Mouse (Mus musculus) activated CD4-positive, CD25-positive, alpha-beta regulatory T cell, adult 4 months (primary cell): ENCODE measurements around the gene Gtse1. TPM values are rescaled to one million over a fixed set of nuclear protein-coding genes. Genes with fewer than 3 reads are reported as not detected.
"Not testable (repeated sequence)": the region's sequence is repeated elsewhere in the genome, so short reads cannot be mapped to it uniquely, and the experiment has no call there.

Experiments used
- ATAC-seq: one replicate; pipeline ENCODE4 v1.8.0; 2017
- polyA plus RNA-seq, 2 experiments: library from polyadenylated mRNA; unstranded; fragments of 100-300 nt; shearing (Covaris generic); gene quantifications; one replicate each; pipeline ENCODE4 v1.2.1; 2017

The Gtse1 gene
- polyA plus RNA-seq = 1 to 10 TPM; 5.1 to 8.2 TPM

DNA sequence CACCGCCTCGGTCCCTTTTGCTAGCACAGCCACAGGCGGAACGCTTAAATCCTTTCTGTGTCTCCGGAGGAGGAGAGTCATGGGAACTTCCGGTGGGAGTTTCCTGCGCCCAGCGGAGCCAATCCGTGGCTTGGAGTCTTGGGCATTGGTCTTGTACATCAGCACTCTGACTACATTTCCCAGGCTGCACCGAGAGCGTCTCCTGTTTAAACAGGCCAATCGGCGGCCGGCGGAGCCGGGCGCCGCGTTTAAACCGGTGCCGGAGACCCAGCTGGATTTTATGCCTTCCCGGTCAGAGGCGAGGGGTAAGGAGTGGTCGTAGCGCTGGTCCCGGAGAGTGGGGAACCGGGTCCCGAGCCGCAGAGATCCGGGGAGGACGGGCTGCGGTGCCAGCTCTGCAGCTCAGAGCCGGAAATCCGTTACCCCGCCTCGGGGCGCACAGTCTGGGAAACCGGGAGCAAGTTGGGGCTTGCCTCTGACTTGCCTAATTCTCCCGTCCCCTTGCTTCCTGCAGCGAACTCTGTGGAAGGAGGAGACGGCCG is at the start of gene Gtse1:
Gene Gtse1, plus strand, starts transcription at position 256 of the 542 bp plus-strand sequence.
- peak; percentile 99 for ATAC-seq

DNA sequence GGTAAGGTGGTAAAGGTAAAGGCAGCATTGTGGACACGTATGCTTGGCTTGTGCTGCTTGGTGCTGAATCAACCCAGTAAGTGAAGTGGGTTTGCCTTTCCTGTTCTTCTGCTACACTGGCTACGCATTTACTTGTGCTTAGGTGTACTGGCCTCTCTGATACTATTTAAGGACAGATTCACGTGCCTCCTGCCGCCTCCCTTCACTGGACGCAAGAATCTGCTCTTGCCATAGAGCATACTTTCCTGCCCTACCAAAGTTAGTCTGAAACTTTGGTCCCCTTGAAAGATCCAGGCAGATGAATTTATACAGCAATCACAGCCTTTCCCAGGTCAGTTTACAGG is 49.1 kb upstream of the Gtse1 start:
- ATAC-seq = no peak

DNA sequence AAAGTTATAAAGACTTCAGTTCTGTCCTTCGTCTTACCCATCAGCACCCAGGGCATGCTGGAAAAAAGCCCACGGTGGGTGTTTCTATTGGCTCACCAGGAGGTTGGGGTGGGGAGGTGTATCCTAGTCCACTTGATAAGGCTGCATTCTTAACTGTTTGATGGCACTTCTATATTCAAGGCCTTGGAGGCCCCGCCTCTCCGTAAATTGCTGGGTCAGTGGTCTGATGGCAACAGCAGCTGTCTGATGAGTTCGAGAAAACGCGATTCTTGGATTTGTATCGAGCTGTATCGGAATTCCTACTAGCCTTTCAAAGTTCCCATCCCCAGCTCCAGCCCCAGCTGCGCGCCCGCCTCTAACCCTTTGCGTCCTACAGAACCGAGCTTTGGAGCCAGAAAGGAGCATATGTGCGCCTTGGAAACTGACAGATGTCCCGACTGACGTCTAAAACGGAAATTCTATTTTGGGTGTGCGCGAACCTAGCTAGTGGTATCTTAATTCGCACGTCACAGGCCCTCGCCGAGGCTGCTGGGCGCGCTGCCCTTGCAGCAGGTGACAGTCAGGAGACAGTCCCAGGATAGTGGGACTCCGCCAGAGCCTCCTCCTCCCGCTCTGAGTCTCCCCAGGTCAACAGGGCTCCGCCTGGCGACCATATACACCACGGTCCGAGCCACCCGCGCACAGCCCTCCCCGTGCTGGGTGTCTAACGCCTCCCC is 48.6 kb upstream of the Gtse1 start:
- peak; percentile 60 for ATAC-seq

DNA sequence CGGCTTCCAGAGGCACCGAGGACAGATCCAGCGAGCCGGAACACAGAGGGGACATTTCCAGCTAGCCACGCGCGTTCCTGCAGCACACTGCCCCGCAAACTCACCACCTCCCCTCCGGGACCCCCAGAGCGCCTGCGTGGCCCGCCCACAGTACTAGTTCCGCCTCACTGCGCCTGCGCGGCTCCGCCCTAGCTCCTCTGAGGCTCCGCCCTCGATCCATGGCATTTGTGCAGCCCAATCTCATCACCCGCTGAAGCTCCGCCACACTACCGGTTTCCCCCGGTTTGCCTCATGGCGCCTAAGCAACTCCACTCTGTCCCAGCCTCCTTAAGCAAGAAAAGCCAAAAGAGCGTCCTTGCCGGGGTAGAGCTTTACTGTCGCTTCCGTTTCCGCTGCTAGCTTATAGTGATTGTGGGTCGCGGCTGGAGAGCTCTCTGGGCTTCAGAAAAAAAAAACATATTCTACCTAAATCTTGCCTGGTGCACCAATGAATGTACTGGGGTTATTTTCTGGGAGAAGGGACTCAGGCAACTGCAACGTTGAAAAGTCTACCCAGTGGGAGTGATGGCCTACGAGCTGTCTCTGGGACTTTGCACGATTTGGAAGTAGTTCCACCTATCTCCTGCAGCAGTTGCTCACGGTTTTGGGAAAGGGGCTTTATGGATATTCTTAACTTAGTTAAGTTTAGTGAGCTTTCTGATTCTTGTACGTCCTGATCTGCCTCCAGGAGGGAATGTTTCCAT is 47.8 kb upstream of the Gtse1 start, which contains the start of gene Cdpf1:
Gene Cdpf1, minus strand, starts transcription at position 163 of the 743 bp plus-strand sequence.
- peak; percentile 92 for ATAC-seq

DNA sequence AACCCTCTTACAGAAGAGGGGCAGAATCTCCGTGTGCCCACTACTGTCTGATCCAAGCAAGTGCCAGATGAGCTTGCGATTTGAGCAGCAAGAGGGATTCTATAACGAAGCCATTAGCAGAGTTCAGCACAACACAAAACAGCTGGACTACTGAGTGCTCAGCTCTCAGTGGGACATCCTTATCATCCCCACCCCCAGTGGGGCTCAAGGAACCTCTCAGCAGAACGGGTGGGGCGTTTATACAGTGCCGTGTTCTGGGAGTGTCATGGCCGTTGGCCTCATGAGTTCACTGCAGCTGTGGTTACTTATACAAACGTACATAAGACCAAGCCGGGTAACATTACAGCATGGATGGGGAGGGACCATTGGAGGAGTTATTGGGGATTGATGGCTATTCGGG is 46.1 kb upstream of the Gtse1 start:
- ATAC-seq = no peak

DNA sequence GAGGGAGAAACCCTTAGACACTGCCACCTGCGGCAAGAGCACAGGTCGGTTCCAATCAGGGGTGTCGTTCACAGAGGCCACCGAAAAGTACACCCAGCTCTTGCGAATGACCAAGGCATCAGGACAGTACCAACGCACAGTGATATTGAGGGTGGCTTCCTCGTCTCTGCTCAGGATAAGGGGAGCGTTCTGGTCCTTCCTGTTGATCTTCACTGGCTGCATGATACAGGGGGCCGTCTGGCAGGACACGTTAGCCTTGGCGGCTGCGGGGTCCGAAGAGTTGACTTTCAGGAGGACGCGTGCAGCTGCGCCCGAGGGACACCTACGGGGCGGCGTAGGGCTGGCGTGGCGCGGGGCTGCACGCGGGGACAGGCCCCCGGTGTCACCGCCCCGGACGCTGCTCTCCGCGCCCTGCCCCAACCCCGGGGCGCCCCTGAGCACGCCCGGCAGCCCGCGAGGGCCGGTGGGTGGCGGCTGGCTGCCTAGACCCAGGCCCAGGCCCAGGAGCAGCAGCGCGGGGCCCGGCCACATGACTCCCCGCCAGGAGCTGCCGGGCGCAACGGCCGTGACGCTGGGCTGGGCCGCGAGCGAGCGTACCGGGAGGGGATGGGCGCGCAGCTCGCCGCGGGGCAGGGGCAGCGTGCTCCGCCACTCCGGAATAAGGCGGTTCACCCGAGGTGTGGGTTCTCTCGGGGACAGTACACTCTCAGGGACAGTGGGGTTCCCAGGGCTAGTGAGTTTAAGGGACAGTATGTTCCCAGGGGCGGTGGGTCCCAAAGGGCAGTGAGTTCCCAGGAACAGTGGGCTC is 38.1 kb upstream of the Gtse1 start, which contains the start of gene Pkdrej:
Gene Pkdrej, minus strand, starts transcription at position 532 of the 808 bp plus-strand sequence.
- no peak for ATAC-seq

DNA sequence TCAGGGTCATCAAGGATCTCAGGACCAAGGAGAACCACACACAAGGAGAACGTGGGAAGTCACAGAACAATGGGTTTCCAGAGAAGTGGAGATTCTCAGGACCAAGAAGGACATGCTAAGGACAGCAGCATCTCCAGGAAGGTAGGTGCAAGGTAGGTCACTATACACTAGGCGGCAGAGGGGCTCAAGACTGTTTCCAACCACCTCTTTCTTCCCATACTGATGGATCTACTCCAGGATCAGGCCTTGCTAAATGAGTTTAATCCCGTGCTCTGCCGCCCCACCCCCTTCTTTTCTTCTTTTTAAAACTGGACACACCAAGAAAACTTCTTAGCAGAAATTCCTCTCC is 37.6 kb upstream of the Gtse1 start:
- ATAC-seq = no peak

DNA sequence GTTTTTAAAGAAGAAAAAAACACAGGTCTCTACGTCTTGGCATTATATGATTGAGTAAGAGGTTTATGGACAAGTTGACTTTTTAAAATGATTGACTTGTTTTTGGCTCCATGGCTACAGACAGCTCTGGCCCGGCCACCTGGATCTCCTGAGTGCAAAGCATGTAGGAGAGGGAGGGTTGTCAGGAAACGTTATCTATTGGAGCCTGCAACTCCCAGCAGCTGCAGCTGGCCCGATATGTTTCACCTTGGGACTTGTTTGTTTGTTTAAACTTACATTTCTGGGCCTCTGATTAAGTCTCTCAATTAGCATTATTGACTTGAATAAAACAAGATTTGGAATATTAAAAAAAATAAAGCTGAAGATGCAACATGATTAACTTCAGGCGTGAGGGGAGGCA is 32.9 kb upstream of the Gtse1 start:
- no peak for ATAC-seq

DNA sequence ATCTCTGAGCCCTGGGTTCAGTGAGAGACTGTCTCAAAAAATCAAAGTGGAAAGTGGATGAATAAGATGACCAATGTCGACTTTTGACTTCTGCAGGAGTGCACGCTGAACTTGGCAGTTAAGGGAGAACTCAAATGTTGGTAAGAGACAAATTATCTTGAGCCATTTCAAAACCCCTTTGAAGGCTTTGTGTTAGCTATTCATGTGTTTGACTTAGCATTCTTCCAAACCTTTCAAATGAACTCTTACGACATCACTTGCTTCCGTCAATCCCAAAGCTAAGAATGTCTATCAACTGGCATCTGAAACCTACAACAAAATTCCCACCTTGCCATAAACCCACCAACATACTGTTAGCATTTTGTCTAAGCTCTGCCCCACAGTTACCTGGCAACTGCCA is 31.5 kb upstream of the Gtse1 start:
- ATAC-seq = no peak

DNA sequence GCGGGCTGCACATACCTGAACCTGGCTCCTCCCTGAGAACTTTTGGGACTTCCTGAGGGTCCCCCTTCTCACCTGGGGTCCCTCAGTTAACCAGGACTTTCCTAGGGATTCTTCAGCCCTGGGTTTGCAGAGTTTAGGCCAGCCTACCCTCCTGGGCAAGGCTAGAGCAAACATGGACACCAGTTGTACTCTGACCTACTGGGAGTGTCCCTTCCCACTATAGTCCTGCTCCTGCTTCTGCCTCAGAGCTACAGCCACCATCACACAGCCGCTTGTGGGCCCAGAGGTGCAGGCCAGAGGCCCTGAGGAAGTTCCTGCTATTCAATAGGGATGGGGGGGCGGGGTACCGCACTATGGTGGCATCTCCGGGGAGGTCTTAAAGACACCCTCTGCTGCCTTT is 30.1 kb upstream of the Gtse1 start:
- no peak for ATAC-seq

DNA sequence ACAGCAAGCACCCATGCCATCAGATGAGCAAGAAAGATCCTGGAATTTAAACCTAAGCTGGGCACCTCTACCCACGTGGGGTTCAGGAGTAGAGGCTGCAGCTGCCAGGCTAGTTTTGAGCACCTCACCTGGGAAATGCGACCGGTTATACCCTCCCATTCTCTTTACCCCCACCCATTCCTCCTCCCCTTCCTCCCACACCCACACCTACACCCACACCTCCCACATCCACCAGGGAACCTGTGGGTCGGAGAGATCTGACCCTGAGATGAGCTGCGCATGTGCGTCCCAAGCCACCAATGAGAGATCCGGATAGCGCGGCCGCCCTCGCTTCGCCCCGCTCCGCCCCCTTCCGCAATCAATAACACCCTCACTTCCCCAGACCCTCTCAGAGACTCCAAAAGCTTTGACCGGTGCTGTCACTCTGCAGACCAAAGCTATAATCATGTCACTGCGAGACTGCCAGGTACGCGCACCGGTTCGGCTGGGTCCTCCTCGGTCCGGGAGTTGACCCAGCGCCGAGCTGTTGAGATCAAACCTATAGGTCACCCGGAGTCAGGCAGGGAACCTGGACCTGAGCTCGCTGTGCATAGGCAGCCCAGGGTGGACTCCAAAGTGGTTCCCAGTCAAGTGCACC is 27.5 kb upstream of the Gtse1 start, which contains the start of gene Ttc38:
Gene Ttc38, plus strand, starts transcription at position 353 of the 637 bp plus-strand sequence.
- ATAC-seq = peak; percentile 91

DNA sequence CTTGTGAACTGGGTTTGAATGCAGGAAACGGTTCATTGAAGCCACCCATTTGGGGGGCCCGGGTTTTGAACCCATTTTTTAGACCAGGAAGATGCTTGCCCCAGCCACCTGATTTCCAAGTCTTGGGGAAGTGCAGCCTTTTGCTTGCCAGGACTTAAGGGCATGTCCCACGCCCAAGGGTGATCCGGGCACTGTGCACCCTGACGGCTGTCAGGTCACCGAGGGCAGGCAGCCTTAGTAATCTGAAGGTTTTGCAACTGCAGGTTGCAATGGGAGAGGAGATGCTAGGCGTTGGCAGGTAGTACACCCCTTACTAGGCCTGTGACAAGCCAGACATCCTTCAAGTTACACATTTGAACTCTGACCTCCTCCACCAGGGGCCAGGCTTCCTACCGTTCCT is 26.9 kb upstream of the Gtse1 start:
- ATAC-seq = no peak

DNA sequence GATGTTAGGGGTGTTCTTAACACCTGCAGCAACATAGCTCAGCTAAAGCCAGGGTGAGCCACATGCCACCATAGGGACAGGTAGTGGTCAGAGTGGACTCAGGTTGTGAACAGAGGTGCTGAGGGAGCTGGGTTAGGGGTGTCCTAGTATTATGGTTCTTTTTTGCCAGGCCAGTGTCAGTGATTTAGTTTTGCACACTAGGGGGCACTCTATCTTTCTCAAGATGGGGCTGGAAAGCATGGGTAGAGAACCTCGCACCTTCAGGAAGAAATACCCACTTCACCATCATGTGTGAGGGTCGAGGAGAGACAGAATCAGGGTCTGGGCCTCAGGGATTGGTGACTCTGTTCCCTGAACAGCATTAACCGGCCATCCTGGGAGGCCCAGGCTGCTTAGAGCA is 24.2 kb upstream of the Gtse1 start:
- ATAC-seq = no peak

DNA sequence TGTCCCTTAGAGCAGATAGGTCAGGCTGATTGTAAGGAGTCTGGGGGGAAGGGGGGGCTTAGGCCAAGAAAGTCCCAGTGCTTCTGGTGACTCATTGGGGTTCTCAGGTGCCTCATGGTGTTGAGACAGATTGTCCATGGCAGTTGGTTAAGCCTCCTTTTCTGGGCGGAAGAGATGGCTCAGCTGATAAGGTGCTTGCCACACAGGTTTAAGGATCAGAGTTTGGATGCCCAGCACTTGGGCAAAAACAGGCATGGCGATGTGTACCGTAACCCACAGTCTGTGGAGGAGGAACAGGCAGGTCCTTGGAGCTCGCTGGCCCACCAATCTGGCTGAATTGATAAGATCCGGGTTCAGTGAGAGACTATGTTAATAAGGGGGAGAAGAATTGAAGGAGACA is 22.7 kb upstream of the Gtse1 start:
- ATAC-seq = no peak

DNA sequence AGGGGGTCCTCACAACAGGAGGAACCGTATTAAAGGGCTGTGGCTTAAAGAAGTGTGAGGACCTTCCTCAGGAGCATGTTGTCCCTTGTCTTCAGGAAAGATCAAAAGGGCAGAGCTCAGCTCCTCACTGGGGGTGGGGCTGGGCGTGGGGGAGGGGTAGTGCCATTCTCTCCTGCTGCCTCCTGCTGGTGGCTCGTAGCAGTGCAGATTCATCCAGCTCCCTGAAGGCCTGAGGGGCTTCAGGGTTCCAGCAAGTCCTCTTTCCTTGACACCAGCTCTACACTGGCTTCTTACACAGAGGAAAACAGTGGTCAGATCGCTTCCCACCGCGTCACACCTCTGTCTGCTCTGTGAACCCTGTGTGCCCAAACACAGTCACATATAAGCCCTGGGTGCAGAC is 18.6 kb upstream of the Gtse1 start:
- no peak for ATAC-seq

DNA sequence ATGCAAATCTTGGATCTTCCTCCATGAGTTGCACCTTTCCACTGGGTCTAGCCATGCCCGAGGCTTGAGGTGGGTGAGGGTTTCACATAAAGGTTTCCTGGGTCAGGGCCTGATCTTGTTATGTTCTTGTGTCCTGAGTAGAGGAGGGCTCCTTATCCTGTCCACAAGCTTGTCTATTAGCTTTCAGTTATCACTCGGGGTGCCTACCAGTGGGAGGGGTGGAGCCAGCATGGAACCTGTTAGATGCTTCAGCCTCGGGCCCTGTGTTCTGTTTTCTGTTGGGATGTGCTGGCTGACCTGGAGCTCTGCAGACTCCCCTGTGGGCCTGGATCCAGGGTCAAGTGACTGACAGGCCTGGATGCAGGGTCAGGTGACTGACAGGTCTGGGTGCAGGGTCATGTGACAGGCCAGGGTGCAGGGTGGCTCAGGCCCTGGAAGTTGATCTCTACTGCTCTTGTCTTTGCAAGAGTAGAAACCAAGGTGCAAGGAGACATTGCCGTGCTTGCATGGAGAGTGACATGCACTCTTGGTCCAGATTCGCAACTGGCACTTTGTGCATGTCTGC is 17.7 kb upstream of the Gtse1 start:
- no peak for ATAC-seq

DNA sequence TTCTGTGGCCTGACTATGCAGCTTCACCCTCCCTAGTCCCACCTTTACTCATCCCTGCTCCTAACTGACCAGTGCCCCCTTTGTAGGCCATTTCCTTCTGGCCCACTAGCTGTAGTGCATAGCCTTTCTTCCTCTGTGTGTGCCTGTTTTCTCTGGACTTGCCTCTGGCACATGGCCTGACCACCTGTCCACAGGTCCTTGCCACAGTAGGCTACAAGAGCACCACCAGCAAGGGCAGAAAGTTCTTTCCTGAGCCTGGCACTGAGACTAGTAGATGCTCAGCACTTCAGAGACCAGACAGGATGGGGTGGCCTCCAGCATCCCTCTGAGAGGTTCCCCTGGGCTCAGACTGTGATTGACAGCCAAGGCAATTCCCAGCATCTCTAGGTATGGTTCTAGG is 14.5 kb upstream of the Gtse1 start:
- ATAC-seq = no peak

DNA sequence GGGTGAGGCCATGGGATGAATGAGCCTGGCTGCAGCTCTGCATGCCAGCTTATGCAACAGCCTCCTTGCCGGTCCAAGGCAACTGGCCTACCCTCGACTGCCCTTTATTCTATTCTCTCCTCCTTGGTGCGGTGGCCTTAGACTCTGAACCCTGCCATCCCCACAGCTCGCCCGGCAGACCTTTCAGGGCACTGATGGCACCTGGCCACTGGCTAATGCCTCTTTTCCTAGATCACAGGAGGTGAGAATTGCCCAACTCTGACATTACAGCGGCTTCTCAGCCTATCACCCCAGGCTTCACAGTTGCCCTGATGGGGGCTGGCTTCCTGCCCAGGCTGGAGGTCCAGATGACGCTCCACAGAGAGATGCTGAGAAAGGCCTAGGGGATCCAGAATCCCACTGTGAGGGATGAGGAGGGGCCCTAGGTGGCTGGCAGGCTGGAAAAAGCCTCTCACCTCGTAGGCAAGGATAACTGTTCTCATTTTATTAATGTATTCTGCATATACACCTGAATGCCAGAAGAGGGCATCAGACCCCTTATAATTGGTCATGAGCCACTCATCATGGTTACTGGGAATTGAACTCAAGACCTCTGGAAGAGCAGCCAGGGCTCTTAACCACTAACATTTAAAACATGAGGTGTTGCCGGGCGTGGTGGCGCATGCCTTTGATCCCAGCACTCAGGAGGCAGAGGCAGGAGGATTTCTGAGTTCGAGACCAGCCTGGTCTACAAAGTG is 7.7 kb upstream of the Gtse1 start:
- no peak for ATAC-seq

DNA sequence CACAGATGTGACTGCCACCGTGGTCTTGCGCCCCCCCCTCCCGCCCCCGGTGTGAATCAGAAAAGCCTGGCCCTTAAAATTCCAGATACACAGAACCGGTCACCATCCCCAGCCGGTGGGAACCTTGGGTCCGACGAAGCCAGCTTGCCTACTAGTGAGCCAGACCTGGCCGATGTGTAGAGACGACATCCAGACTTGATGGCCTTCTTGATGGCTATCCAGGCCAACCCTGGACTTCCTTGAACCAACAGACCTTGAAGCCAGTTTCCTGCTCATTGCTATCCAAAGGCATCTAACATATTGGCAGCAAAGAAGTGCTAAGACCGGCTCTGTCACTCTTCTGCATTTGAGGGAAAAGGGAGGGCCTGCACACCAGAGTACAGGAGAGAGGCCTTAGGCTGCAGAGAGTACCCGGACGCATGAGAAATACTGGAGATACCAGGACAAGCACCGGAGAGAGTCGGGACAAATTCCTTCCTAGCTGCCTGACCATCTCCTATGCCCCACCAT is 510 bp upstream of the Gtse1 start:
- ATAC-seq = peak; percentile 17

DNA sequence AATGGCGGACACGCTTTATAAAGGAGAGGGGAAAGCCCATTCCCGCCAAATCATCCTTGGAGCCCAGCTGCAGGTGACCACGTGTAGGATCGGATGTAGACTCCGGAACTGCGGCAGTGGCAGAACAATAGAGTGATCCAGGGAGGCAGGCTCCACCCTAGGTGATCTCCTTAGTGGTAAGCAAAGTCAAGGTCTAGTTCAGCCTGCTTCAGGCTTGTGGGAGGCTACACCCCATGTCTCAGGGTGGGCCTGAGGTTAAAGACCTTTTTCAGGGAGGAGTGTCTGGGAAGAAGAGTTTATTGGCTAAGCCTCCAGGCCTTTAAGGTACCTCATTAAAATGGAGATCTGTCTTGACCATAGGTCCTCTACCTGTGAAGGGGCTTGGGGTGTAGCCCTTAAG is 6.4 kb downstream of the Gtse1 start:
- ATAC-seq = not testable (repeated sequence)

DNA sequence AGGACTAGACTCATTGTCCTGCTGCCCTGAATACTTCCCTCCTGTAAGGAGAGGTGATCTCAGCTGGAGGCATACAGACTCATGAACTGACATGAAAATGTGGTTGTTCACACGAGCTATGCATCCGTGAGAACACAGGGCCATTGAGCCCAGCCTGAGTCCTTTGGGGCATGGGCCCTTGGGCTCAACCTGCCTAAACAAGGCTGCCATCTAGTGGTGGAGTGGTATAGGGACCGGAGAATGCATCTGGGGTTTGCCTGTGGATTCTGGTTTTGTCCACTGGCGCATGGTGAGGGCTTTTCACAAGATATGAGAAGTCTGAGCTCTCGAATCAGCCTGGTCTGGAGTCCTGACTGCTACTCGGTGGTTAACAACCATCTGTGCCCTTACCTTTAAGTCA is 8.2 kb downstream of the Gtse1 start:
- ATAC-seq = peak; percentile 87
